In genomic region chr1:164114280-164114679, GRCm38 (mm10) we compare ENCODE assay signal across 19 mouse cellular contexts. TPM values are rescaled to one million over a fixed set of nuclear protein-coding genes. Genes with fewer than 3 reads are reported as not detected.
"Had no signal": no experiment of that assay in that cellular context is flagged by ENCODE, and none has a peak within 500 bp of the region (broad histone marks: within the 10 kb centered on the region; RNA-seq: fewer than 3 reads in every experiment).

No protein-coding gene starts in this region.

- H3K4me2 ChIP-seq: neural tube, embryonic 12.5 days; neural tube, embryonic 13.5 days; neural tube, embryonic 15.5 days; stomach, embryonic 15.5 days had no signal

- H3K4me3 ChIP-seq: neural tube, embryonic 12.5 days; neural tube, embryonic 13.5 days; neural tube, embryonic 15.5 days; stomach, embryonic 15.5 days had no signal

- H3K9ac ChIP-seq: neural tube, embryonic 12.5 days; neural tube, embryonic 13.5 days; neural tube, embryonic 15.5 days; stomach, embryonic 15.5 days had no signal

- H3K27me3 ChIP-seq: neural tube, embryonic 12.5 days; neural tube, embryonic 13.5 days; neural tube, embryonic 15.5 days; stomach, embryonic 15.5 days had no signal

- DNase-seq: retina, postnatal 1 day; right cerebral cortex, adult 18-20 months; right cerebral cortex, postnatal 14 days; right cerebral cortex, postnatal 25 days; right cerebral cortex, postnatal 4 days; spleen, adult 18-20 months; thymus, adult 18-20 months; thymus, adult 2 months; thymus, postnatal 14 days; thymus, postnatal 25 days; thymus, postnatal 36 days; thymus, postnatal 4 days had no signal

- H3K27ac ChIP-seq: neural tube, embryonic 12.5 days; neural tube, embryonic 13.5 days; neural tube, embryonic 15.5 days; stomach, embryonic 15.5 days; stomach, postnatal 0 days had no signal

- H3K36me3 ChIP-seq: neural tube, embryonic 12.5 days; neural tube, embryonic 13.5 days; neural tube, embryonic 15.5 days; stomach, embryonic 15.5 days had no signal

- H3K4me1 ChIP-seq: neural tube, embryonic 12.5 days; neural tube, embryonic 13.5 days; neural tube, embryonic 15.5 days; stomach, embryonic 15.5 days had no signal

- H3K9me3 ChIP-seq: neural tube, embryonic 12.5 days; neural tube, embryonic 13.5 days; neural tube, embryonic 15.5 days; stomach, embryonic 15.5 days had no signal

RNA-seq across cellular contexts. Expression of gene Selp, which starts 0.8 kb away (rescaled TPM):
- polyA plus RNA-seq: neural tube, embryonic 12.5 days; neural tube, embryonic 13.5 days; neural tube, embryonic 14.5 days; neural tube, embryonic 15.5 days; stomach, embryonic 14.5 days had no signal
